Mouse (Mus musculus) heart, embryonic 15.5 days (tissue): ENCODE data around the gene Bbs9. TPM values are rescaled to one million over a fixed set of nuclear protein-coding genes. Genes with fewer than 3 reads are reported as not detected.

Source experiments
- ATAC-seq: fragments of 200-750 bp; cut with Nextera tagmentation; replicated peaks from 2 replicates; pipeline ENCODE4 v1.8.0; 2017; ENCODE audit warnings: low read depth, moderate TSS enrichment; ENCODE audit not compliant: insufficient number of reproducible peaks, insufficient read depth, low FRiP score
- H3K27ac ChIP-seq: fragments of 300-500 bp; sonication (generic); 2 replicates; pipeline ENCODE4 v1.5.1; 2015; ENCODE audit warnings: mild to moderate bottlenecking, inconsistent platforms
- H3K27me3 ChIP-seq: fragments of 300-500 bp; sonication (generic); 2 replicates; pipeline ENCODE4 v1.6.1; 2015; ENCODE audit warnings: inconsistent platforms
- H3K36me3 ChIP-seq: fragments of 300-500 bp; sonication (generic); 2 replicates; pipeline ENCODE4 v1.6.1; 2015; ENCODE audit warnings: mild to moderate bottlenecking, inconsistent platforms
- H3K4me1 ChIP-seq: fragments of 300-500 bp; sonication (generic); replicated peaks from 2 replicates; pipeline ENCODE4 v1.6.1; 2015; ENCODE audit warnings: inconsistent platforms
- H3K4me2 ChIP-seq: fragments of 300-500 bp; sonication (generic); 2 replicates; pipeline ENCODE4 v1.6.1; 2015; ENCODE audit warnings: inconsistent platforms, mild to moderate bottlenecking, moderate library complexity
- H3K4me3 ChIP-seq: fragments of 300-500 bp; sonication (generic); 2 replicates; pipeline ENCODE4 v1.5.1; 2015; ENCODE audit warnings: mild to moderate bottlenecking, inconsistent platforms
- H3K9ac ChIP-seq: fragments of 300-500 bp; sonication (generic); 2 replicates; pipeline ENCODE4 v1.6.1; 2015; ENCODE audit warnings: mild to moderate bottlenecking, inconsistent platforms
- H3K9me3 ChIP-seq: fragments of 300-500 bp; sonication (generic); replicated peaks from 2 replicates; pipeline ENCODE4 v1.6.1; 2016; ENCODE audit warnings: inconsistent platforms
- WGBS: fragments of 180-500 bp; shearing (Covaris S2); methylation state at CpG from one replicate; pipeline ENCODE4 v1.1.7; 2015; ENCODE audit warnings: mixed read lengths; 5-methylcytosine and 5-hydroxymethylcytosine counted together
- polyA plus RNA-seq: library from polyadenylated mRNA; unstranded; fragments of >200 nt; fragmentation: Nextera tagmentation; extraction: Ambion mirVana; gene quantifications from 2 replicates; pipeline ENCODE4 v1.2.1, GENCODE M21; 2015

Bbs9 gene
- polyA plus RNA-seq, 1 experiment from 2014 or later: 7.6 TPM

DNA sequence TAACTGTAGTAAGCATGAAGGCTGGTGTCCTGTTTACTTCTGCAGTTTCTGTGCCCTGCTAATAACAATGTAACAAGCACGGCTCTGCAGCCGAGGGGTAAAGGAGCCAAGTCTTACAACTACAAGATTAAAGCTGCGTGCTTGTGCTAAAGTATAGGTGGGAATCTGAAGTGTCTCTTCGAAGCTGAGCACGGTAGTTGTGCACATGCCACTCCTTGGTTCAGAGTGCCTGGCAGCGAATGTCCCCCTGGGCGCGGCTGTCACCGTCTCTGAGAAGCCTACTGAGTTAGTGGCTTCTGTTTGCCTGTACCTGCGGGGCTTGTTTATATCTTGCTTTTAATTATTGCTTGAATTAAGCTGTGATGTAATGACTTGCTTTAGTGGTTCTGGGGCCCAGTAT lies 65.6 kb downstream of the Bbs9 start:
- 78% methylated on average over 10 of the region's 10 CpGs for WGBS

GRCm38 (mm10) chr9:22543467-22543866 lies 68.0 kb downstream of the Bbs9 start:
- no peak for ATAC-seq

More for the DNA sequence above, 65.6 kb downstream of the Bbs9 start:
- Histone ChIP-seq H3K27me3 (no peaks in the 10 kb centered on the region), H3K36me3 (no peaks in the 10 kb centered on the region), H3K9me3 (no peaks in the 10 kb centered on the region), H3K4me1 (peaks cover 3% of the 10 kb centered on the region; the same call in 1 of the 2 replicates), H3K9ac (no peak overlapping the region), H3K4me3 (no peak overlapping the region), H3K4me2 (no peak overlapping the region), H3K27ac (no peak overlapping the region)
- ATAC-seq: no peak

GRCm38 (mm10) chr9:22544349-22545341 lies 69.1 kb downstream of the Bbs9 start:
- no peak overlapping the region for H3K4me2 ChIP-seq
- no peak overlapping the region for H3K9ac ChIP-seq
- H3K27me3 ChIP-seq: no peaks in the 10 kb centered on the region
- no peaks in the 10 kb centered on the region; the same call in 1 of the 2 replicates for H3K4me1 ChIP-seq
- 67% methylated on average over 9 of the region's 9 CpGs for WGBS
- H3K4me3 ChIP-seq: no peak overlapping the region
- ATAC-seq: no peak
- H3K9me3 ChIP-seq: no peaks in the 10 kb centered on the region
- H3K27ac ChIP-seq: no peak overlapping the region
- H3K36me3 ChIP-seq: no peaks in the 10 kb centered on the region

More at GRCm38 (mm10) chr9:22543467-22543866, 68.0 kb downstream of the Bbs9 start:
- H3K27ac ChIP-seq: no peak overlapping the region
- 86% methylated on average over 5 of the region's 5 CpGs for WGBS
- no peak overlapping the region for H3K4me2 ChIP-seq
- H3K27me3 ChIP-seq: no peaks in the 10 kb centered on the region
- H3K4me3 ChIP-seq: no peak overlapping the region
- no peaks in the 10 kb centered on the region for H3K9me3 ChIP-seq
- H3K36me3 ChIP-seq: no peaks in the 10 kb centered on the region
- H3K4me1 ChIP-seq: peaks cover 3% of the 10 kb centered on the region; the same call in 1 of the 2 replicates
- no peak overlapping the region for H3K9ac ChIP-seq

- H3K4me3 ChIP-seq: no peak overlapping the region
- no peak overlapping the region for H3K4me2 ChIP-seq
- no peak for ATAC-seq
- H3K27me3 ChIP-seq: no peaks in the 10 kb centered on the region
- H3K9me3 ChIP-seq: no peaks in the 10 kb centered on the region
- no peak overlapping the region for H3K9ac ChIP-seq
- no peaks in the 10 kb centered on the region for H3K36me3 ChIP-seq
- 65% methylated on average over 1 of the region's 1 CpGs for WGBS
- no peaks in the 10 kb centered on the region for H3K4me1 ChIP-seq
- no peak overlapping the region for H3K27ac ChIP-seq
Observed at GRCm38 (mm10) chr9:22551273-22551672, 75.8 kb downstream of the Bbs9 start.

DNA sequence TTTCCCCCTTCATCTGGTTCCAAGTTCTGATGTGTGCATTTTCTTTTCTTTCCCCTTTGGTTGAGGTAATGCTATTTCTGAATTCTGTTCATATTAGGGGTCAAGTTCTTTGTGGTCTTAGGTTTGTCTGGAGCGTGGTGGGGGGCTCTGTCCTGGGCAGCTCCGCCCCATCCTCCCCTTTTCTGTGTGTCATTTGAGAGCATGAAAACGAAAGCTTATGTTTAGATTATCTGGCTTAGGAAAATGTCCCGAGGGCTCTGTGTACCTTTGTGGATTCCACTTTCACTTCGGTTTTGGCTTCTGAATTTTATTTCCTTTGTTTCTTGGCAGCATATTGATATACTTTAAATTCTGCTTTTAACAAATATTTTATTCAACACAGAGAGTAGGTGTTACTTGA lies 80.6 kb downstream of the Bbs9 start:
- H3K4me2 ChIP-seq: no peak overlapping the region
- H3K4me1 ChIP-seq: no peaks in the 10 kb centered on the region
- H3K27ac ChIP-seq: no peak overlapping the region
- no peak for ATAC-seq
- 65% methylated on average over 5 of the region's 5 CpGs for WGBS
- H3K36me3 ChIP-seq: no peaks in the 10 kb centered on the region
- H3K27me3 ChIP-seq: no peaks in the 10 kb centered on the region
- no peak overlapping the region for H3K4me3 ChIP-seq
- H3K9me3 ChIP-seq: no peaks in the 10 kb centered on the region
- no peak overlapping the region for H3K9ac ChIP-seq

- H3K4me3 ChIP-seq: no peak overlapping the region
Observed at GRCm38 (mm10) chr9:22557467-22557866, 82.0 kb downstream of the Bbs9 start.

GRCm38 (mm10) chr9:22563612-22564347 lies 88.3 kb downstream of the Bbs9 start:
- ATAC-seq: no peak

More at GRCm38 (mm10) chr9:22557467-22557866, 82.0 kb downstream of the Bbs9 start:
- 57% methylated on average over 13 of the region's 13 CpGs for WGBS
- no peaks in the 10 kb centered on the region for H3K36me3 ChIP-seq
- no peaks in the 10 kb centered on the region for H3K4me1 ChIP-seq
- H3K4me2 ChIP-seq: no peak overlapping the region
- no peaks in the 10 kb centered on the region for H3K9me3 ChIP-seq
- ATAC-seq: no peak
- no peak overlapping the region for H3K27ac ChIP-seq
- no peaks in the 10 kb centered on the region for H3K27me3 ChIP-seq
- no peak overlapping the region for H3K9ac ChIP-seq

GRCm38 (mm10) chr9:22567726-22568125 lies 92.2 kb downstream of the Bbs9 start:
- WGBS: 89% methylated on average over 5 of the region's 5 CpGs
- H3K4me3 ChIP-seq: no peak overlapping the region

More at GRCm38 (mm10) chr9:22563612-22564347, 88.3 kb downstream of the Bbs9 start:
- WGBS: 71% methylated on average over 11 of the region's 11 CpGs
- Histone ChIP-seq H3K4me3 (no peak overlapping the region), H3K4me1 (no peaks in the 10 kb centered on the region), H3K27me3 (no peaks in the 10 kb centered on the region), H3K9me3 (no peaks in the 10 kb centered on the region), H3K27ac (no peak overlapping the region), H3K36me3 (no peaks in the 10 kb centered on the region), H3K4me2 (no peak overlapping the region), H3K9ac (no peak overlapping the region)

DNA sequence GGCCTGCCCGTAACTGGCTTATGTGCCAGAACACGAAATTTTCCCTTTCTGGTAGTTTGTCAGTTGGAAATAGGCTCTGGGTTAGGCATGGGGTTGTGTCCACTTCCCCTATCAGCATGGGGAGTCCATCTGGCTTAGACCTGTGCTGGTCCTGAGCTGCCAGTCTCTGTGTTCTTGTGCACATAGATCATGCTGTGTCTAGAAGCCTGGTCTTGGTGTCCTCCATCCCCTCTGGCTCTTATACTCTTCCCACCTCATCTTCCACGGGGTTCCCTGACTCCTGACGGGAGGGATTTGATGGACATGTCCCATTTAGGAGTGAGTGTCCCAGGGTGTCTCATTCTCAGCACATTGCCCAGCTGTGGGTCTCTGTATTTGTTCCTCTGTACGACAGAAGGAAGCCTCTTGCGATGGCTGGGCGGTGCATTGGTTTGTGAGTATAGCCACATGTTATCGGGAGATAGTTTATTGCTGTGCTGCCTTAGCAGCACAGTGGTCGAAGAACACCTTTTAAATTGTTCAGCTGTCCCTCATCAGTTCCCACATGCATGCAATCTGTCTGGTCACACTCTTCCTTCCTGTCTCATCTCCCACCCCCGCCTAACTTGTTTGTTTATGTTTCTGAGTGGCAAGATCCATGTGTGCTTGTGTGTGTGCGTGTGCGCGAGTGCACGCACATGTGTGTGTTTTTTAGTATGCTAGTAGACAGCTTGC lies 101.1 kb downstream of the Bbs9 start:
- H3K27me3 ChIP-seq: no peaks in the 10 kb centered on the region
- H3K27ac ChIP-seq: no peak overlapping the region
- H3K9me3 ChIP-seq: no peaks in the 10 kb centered on the region
- WGBS: 78% methylated on average over 14 of the region's 14 CpGs
- no peak overlapping the region for H3K4me3 ChIP-seq
- H3K36me3 ChIP-seq: no peaks in the 10 kb centered on the region
- ATAC-seq: no peak
- H3K4me1 ChIP-seq: no peaks in the 10 kb centered on the region
- no peak overlapping the region for H3K4me2 ChIP-seq
- H3K9ac ChIP-seq: no peak overlapping the region

More at GRCm38 (mm10) chr9:22567726-22568125, 92.2 kb downstream of the Bbs9 start:
- Histone ChIP-seq H3K27ac (no peak overlapping the region), H3K9me3 (no peaks in the 10 kb centered on the region), H3K27me3 (no peaks in the 10 kb centered on the region), H3K4me2 (no peak overlapping the region), H3K9ac (no peak overlapping the region), H3K36me3 (no peaks in the 10 kb centered on the region), H3K4me1 (no peaks in the 10 kb centered on the region)
- no peak for ATAC-seq

GRCm38 (mm10) chr9:22578266-22578665 lies 102.8 kb downstream of the Bbs9 start:
- no peaks in the 10 kb centered on the region for H3K4me1 ChIP-seq
- no peak overlapping the region for H3K4me2 ChIP-seq
- H3K27me3 ChIP-seq: no peaks in the 10 kb centered on the region
- H3K9me3 ChIP-seq: no peaks in the 10 kb centered on the region
- ATAC-seq: no peak
- no peak overlapping the region for H3K4me3 ChIP-seq
- 70% methylated on average over 3 of the region's 3 CpGs for WGBS
- no peak overlapping the region for H3K27ac ChIP-seq
- no peaks in the 10 kb centered on the region for H3K36me3 ChIP-seq
- H3K9ac ChIP-seq: no peak overlapping the region

DNA sequence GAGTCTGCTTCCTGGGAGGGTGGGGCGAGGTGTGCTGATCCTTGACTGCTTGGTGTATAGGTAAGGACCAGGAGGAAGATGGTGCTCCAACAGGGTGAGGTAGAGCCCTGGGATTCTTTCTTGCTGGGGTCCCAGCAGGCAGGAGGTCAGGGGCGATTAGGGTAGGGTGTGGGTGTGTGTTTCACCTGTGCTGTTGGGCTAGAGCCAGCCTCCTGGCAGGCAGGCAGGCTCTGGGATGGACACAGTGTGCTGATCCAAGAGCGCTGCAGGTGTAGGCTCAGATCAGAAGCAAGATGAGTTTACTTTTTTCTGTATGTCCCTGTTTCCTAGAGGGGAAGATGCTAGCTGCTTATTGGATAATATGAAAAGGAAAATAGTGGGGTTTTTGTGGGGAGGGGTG lies 108.7 kb downstream of the Bbs9 start:
- Histone ChIP-seq H3K4me3 (no peak overlapping the region), H3K9ac (no peak overlapping the region), H3K36me3 (no peaks in the 10 kb centered on the region), H3K4me1 (no peaks in the 10 kb centered on the region), H3K9me3 (no peaks in the 10 kb centered on the region), H3K27ac (no peak overlapping the region), H3K4me2 (no peak overlapping the region), H3K27me3 (no peaks in the 10 kb centered on the region)
- WGBS: 88% methylated on average over 3 of the region's 3 CpGs
- no peak for ATAC-seq
